Mouse (Mus musculus): ENCODE data around the gene Isy1.

Isy1 gene

DNA sequence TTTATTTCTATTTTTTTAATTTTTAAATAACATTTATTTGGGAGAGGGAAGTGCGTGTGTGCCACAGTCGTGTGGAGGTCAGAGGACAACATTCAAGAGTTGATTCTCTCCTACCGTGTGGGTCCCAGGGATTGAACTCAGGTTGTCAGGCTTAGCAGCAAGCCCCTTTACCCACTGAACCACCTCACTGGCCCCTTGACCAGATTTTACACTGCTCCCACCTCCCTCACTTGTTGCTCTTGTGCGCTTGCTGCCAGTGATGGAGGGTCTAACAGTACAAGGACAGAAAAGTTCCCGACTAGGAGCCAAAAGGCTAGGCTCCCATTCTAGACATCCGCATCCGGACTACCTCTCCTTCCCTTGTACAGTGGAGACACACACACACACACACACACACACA is 33.1 kb downstream of the Isy1 start:
- no peak for DNase-seq (ENCODE audit: low spot score in 2 of 2)

GRCm38 (mm10) chr6:87804886-87805285 is 33.7 kb downstream of the Isy1 start:
- no peak for DNase-seq (ENCODE audit: low spot score in 2 of 2)

GRCm38 (mm10) chr6:87804036-87804435 is 34.6 kb downstream of the Isy1 start:
- no peak for DNase-seq (ENCODE audit: low spot score in 2 of 2)

- no peak for DNase-seq (ENCODE audit: low spot score in 2 of 2)
These were observed 36.1 kb downstream of the Isy1 start for GRCm38 (mm10) chr6:87802462-87802861.

- DNase-seq (ENCODE audit: low spot score in 2 of 2), result no peak
These were observed 39.0 kb downstream of the Isy1 start for GRCm38 (mm10) chr6:87799576-87799975.

- DNase-seq (ENCODE audit: low spot score in 2 of 2), result no peak
These were observed 41.3 kb downstream of the Isy1 start for GRCm38 (mm10) chr6:87797321-87797720.

- no peak for DNase-seq (ENCODE audit: low spot score in 2 of 2)
These were observed 42.2 kb downstream of the Isy1 start for GRCm38 (mm10) chr6:87796251-87796880.

DNA sequence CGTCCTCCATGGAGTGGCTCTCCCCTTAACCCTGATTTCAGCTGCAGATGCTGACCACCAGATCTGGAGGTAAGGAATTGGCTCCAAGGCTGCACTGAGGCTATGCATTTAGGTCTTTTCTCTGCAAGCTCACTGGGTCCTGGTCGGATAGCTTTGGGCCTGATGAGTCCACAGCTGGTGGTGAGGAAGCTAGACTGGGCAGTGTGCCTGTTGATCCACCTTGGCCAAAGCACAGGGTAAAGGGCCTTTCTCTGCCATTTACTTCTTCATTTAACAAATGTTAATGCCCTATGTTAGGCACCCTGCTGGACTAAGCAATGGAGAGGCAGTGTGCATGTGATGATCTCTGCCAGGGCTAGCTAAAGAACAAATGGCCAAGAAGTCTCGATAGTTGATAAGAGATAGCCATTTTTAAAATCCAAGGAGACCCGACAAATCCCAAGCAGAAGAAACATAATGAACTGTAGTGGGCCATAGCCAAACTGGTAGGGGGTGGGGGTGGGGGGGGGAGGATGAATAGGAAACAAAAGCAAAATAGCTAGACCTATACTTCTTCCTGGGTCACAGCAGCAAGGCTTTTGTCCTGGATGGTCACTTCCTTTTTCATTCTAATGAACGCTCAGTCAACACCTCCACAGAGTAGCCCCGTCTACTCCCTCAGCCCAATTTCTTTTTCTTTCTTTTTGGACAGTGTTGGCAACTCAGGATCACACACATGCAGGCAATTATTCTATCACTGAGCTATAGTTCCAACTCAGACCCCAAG is 43.0 kb downstream of the Isy1 start:
- no peak for DNase-seq (ENCODE audit: low spot score in 2 of 2)

GRCm38 (mm10) chr6:87793821-87794510 is 44.6 kb downstream of the Isy1 start:
- no peak for DNase-seq (ENCODE audit: low spot score in 2 of 2)

GRCm38 (mm10) chr6:87791826-87792225 is 46.8 kb downstream of the Isy1 start:
- no peak for DNase-seq (ENCODE audit: low spot score in 2 of 2)

DNA sequence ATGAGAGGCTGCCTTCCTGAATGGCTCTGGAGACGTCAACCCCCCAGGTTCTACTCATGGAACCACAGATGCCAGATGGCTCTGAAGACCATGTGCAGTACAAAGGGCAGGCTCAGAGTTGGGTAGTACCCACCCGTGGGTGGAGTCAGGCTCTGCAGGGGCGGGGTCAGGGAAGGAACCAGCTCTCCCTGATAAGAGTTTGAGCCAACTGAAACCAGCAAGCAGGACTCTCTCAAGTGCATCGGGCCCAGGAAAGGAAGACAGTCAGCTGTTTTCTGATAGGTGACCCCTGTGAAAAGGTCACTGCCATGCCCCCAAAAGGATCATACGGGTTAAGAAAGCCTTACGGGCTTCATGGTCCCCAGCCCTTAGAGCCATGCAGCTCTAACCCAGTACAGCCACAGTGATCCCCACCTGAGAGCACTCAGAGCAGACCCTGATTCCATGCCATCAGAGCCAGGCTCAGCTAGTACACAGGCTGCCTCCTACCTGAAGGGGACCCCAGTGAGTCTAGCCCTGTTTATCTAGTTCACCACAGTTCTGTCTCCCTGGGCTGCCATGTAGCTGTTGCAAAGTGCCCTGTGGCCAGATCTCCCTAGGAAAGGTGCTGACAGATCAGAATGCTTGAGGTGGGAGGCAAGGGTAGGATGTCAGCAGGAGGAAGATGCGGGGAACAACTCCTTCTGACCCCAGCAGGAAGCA is 47.7 kb downstream of the Isy1 start:
- peak; percentile 74 to 88 for DNase-seq (ENCODE audit: low spot score in 2 of 2)

DNA sequence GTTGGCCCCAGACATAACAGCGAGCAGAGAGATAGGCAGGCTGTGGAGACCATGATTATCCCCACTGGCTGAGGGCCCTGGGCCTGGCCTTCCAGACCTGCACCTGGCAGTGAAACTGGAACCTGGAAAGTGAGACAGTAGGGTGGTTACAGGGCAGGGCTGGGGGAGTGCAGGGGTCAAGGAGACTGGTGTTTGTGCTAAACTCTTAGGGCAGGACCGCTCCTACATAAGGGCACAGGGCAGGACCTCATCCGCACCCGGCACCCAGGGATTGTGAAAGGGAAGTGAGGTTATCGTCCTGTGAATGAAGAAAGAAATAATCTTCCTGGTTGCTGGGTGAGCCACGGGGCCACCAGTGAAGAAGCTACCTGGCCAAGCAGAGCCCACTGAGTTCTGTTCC is 48.8 kb downstream of the Isy1 start:
- DNase-seq (ENCODE audit: low spot score in 2 of 2), result no peak

DNA sequence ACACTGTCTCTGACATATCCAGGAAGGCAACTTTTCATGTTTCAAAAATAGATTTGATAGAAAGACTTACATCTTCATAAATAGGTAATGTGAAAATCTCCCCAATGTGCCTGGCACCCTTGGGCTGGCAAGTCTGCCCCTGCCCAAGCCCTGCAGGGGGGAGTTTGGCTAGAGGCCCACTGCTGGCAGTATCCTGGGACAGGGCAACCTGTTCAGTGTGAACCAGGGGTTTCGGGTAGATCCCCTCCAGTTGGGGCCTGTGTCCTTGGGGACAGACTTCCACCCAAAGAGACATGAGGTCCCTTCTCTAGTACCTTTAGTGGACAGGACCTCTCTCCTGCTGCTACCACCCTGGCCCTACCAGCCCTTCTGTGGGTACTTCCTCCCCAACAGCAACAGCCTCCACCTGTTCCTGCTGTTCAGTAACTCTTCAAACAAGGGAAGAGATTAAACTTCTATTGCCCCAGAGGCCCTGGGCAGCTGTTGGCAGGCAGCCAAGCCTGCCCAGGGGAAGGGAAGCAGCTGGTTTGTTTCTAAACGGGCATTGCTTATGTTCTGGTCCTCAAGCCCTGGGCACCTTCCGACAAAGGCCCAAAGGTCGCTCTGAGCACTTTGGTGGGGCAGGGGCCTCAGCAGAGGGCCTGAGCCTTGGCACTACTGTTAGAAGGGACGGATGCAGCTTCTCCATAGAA is 49.6 kb downstream of the Isy1 start:
- peak; percentile 49 to 68 for DNase-seq (ENCODE audit: low spot score in 2 of 2)

GRCm38 (mm10) chr6:87788266-87788895 is 50.2 kb downstream of the Isy1 start:
- DNase-seq (ENCODE audit: low spot score in 2 of 2), result no peak

- DNase-seq (ENCODE audit: low spot score in 2 of 2), result no peak
These were observed 51.3 kb downstream of the Isy1 start for GRCm38 (mm10) chr6:87787108-87787890.

- no peak for DNase-seq (ENCODE audit: low spot score in 2 of 2)
These were observed 52.0 kb downstream of the Isy1 start for GRCm38 (mm10) chr6:87786621-87787020.

GRCm38 (mm10) chr6:87784033-87784432 is 54.6 kb downstream of the Isy1 start:
- no peak for DNase-seq (ENCODE audit: low spot score in 2 of 2)

DNA sequence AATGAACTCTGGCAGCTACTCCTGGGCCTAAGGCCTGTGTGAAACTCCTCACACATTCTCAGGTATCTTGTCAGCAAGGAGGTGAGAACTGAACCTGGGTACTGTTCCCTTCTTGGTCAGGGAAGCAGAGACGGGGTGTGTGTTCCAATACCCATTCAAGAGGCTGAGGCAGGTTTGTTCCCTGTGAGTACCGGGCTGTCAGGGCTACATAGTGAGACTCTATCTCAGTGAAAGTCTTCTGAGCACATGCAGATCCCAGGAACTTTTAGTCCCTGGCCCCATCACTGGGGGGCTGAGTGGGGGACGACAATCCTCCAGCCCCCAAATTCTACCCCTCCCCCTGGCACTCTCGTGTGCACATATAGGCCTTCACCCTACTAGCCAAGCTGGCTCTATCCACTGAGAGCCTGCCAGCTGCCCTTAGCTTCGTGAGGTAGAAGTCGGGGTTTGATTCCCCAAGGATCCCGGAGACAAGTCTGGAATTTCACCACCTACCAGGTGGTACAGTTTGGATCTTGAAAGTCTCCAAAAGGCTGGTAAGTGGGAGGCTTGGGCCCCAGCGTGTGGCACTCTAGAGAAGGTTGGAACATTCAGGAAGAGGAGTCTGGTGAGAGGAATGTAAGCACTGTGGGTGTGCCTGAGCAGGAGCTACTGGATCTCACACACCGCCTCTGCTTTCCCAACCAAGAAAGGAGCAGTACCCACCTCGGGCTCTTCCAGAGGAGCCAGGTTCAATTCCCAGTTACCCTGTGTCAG is 57.9 kb downstream of the Isy1 start:
- DNase-seq (ENCODE audit: low spot score in 2 of 2), result no peak
